Mouse (Mus musculus): Measurements from ENCODE around the gene Fbxo7. TPM values are rescaled to one million over a fixed set of nuclear protein-coding genes. Genes with fewer than 3 reads are reported as not detected.
"Not testable (repeated sequence)": the region's sequence is repeated elsewhere in the genome, so short reads cannot be mapped to it uniquely, and the experiment has no call there.

The Fbxo7 gene
- polyA plus RNA-seq, 1 experiment from 2014 or later = 52.2 TPM

DNA sequence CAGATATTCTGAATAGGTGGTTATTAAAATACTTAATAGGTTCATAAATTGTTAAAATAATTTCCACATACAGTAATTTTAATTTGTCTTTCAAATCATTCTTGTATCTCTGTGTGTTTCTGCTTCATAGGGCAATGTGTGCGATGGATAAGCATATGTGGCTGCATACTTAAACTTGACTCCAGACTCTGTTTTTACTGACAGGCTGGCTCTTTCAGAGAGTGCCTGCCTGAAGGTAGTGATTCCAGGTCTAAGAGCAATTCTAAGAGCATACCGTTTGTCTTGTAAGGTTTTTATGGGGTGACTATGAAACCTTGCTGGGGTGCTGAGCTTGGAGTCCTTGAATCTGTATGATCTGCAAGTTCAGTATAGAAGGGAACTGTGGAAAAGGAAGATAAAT lies 4.1 kb downstream of the Fbxo7 start:
- DNase-seq (ENCODE audit: low spot score) (no peak), ATAC-seq (replicated peaks; ENCODE audit: low FRiP score) (no peak)
- peaks cover 13% of the 10 kb centered on the region; the same call in 1 of the 2 replicates for H3K36me3 ChIP-seq (ENCODE audit: control insufficient read depth, insufficient read depth, low read length)
- H3K27me3 ChIP-seq (replicated peaks; ENCODE audit: control insufficient read depth, insufficient read depth, low read length) = no peaks in the 10 kb centered on the region
- H3K9me3 ChIP-seq (ENCODE audit: control insufficient read depth, low read length) = no peaks in the 10 kb centered on the region
- WGBS = 65% methylated on average over 2 of the region's 2 CpGs
- 0 out of 2 replicates have a peak overlapping the region, but pooled peaks have one; percentile 12 for H3K4me3 ChIP-seq (ENCODE audit: low read depth, low read length)
- peak overlapping the region; percentile 84 for H3K27ac ChIP-seq (ENCODE audit: low read depth, low read length)
- H3K4me2 ChIP-seq = peak overlapping the region; percentile 50
- H3K9ac ChIP-seq (ENCODE audit: low read depth, low read length) = no peak overlapping the region
- peaks cover 12% of the 10 kb centered on the region for H3K4me1 ChIP-seq (replicated peaks; ENCODE audit: control insufficient read depth, insufficient read depth, low read length)

DNA sequence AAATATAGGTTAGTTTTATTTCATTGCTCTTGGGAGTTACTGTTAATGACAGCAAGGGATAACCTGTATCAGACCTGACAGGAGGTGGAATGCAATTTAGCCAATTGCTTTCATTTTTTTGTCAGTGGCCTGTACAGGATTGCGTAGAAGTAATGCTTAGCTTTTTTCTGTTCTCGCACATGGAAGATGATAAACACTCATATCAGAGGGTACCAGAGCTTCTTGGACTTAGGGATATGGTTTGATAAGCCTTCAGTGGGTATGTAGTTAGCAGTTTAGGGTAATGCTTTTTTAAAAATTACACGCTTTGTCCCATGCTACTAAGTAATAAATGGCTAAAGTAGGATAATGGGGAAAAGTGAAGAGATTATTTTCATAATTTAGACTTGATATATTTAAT lies 4.6 kb downstream of the Fbxo7 start:
- H3K4me3 ChIP-seq (ENCODE audit: low read depth, low read length) = no peak overlapping the region
- H3K27me3 ChIP-seq (replicated peaks; ENCODE audit: control insufficient read depth, insufficient read depth, low read length) = no peaks in the 10 kb centered on the region
- no peak overlapping the region for H3K9ac ChIP-seq (ENCODE audit: low read depth, low read length)
- no peak for DNase-seq (ENCODE audit: low spot score)
- peak overlapping the region; percentile 50 for H3K4me2 ChIP-seq
- peaks cover 12% of the 10 kb centered on the region for H3K4me1 ChIP-seq (replicated peaks; ENCODE audit: control insufficient read depth, insufficient read depth, low read length)
- no peaks in the 10 kb centered on the region for H3K9me3 ChIP-seq (ENCODE audit: control insufficient read depth, low read length)
- peak; percentile 86 for ATAC-seq (replicated peaks; ENCODE audit: low FRiP score)
- 33% methylated on average over 3 of the region's 3 CpGs for WGBS
- peaks cover 17% of the 10 kb centered on the region; the same call in 1 of the 2 replicates for H3K36me3 ChIP-seq (ENCODE audit: control insufficient read depth, insufficient read depth, low read length)
- H3K27ac ChIP-seq (ENCODE audit: low read depth, low read length) = peak overlapping the region; percentile 84

DNA sequence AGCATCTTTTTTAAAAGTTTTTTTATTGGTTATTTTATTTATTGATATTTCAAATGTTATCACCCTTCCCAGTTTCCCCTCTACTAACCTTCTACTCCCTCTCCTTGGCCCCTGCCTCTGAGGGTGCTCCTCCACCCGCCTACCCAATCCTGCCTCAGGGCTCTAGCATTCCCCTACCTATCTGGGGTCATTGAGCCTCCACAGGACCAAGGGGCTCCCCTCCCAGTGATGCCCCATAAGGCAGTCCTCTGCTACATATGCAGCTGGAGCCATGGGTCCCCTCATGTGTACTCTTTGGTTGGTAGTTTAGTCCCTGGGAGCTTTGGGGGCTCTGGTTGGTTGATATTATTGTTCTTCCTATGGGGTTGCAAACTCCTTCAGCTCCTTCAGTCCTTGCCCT lies 5.0 kb downstream of the Fbxo7 start:
- H3K36me3 ChIP-seq (ENCODE audit: control insufficient read depth, insufficient read depth, low read length) = peaks cover 17% of the 10 kb centered on the region; the same call in 1 of the 2 replicates
- H3K27me3 ChIP-seq (replicated peaks; ENCODE audit: control insufficient read depth, insufficient read depth, low read length); DNase-seq (ENCODE audit: low spot score); H3K9me3 ChIP-seq (ENCODE audit: control insufficient read depth, low read length): not testable (repeated sequence)
- peaks cover 12% of the 10 kb centered on the region for H3K4me1 ChIP-seq (replicated peaks; ENCODE audit: control insufficient read depth, insufficient read depth, low read length)
- peak; percentile 48; the same call in 1 of the 2 replicates for ATAC-seq (replicated peaks; ENCODE audit: low FRiP score)
- peak overlapping the region; percentile 5; the same call in 1 of the 2 replicates for H3K4me3 ChIP-seq (ENCODE audit: low read depth, low read length)
- WGBS = 62% methylated on average over 1 of the region's 1 CpGs
- H3K27ac ChIP-seq (ENCODE audit: low read depth, low read length) = peak overlapping the region; percentile 78
- H3K9ac ChIP-seq (ENCODE audit: low read depth, low read length) = peak overlapping the region; percentile 37; the same call in 1 of the 2 replicates
- peak overlapping the region; percentile 57 for H3K4me2 ChIP-seq

DNA sequence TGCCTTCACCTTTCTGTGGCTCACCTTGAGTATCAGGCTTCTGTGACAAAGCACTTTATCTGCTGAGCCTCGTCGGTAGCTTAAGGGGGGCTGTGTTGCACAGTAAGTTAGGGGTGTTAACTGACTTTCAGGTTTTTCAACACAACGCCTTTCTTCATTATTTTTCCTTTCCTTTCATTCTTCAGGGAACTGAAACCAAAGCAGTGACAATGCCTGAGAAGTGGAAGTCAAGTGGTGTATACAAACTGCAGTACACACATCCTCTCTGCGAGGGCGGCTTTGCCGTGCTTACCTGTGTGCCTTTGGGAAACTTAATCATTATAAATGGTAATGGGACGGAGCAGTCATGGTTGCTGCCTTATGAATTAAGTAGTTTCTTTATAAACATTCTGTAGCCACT lies 9.0 kb downstream of the Fbxo7 start:
- WGBS = 89% methylated on average over 7 of the region's 7 CpGs
- H3K4me3 ChIP-seq (ENCODE audit: low read depth, low read length) = no peak overlapping the region
- no peaks in the 10 kb centered on the region for H3K27me3 ChIP-seq (replicated peaks; ENCODE audit: control insufficient read depth, insufficient read depth, low read length)
- H3K4me2 ChIP-seq = no peak overlapping the region
- DNase-seq (ENCODE audit: low spot score) (no peak), ATAC-seq (replicated peaks; ENCODE audit: low FRiP score) (no peak)
- H3K36me3 ChIP-seq (ENCODE audit: control insufficient read depth, insufficient read depth, low read length) = peaks cover 21% of the 10 kb centered on the region
- H3K27ac ChIP-seq (ENCODE audit: low read depth, low read length) = no peak overlapping the region
- H3K9ac ChIP-seq (ENCODE audit: low read depth, low read length) = no peak overlapping the region
- H3K4me1 ChIP-seq (replicated peaks; ENCODE audit: control insufficient read depth, insufficient read depth, low read length) = peaks cover 3% of the 10 kb centered on the region; the same call in 1 of the 2 replicates
- H3K9me3 ChIP-seq (ENCODE audit: control insufficient read depth, low read length) = no peaks in the 10 kb centered on the region

DNA sequence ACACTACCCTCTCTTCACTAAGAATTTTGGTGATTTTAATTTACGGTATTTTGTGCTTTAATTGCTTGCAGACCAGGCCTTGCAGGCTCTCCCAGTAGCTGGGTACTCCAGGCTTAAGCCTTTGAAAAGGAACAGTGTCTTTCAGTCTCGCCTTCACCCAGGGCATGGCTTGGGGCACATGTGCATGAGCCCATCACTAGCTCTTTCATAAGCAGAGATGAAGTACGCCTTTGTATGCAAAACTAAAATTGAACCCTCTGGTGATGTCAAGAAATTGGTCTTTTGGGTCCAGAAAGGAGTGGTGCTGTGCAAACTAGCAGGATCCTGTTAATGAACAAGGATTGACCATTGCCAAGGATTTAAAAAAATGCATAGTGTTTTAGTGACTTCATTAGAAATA lies 10.7 kb downstream of the Fbxo7 start:
- H3K4me3 ChIP-seq (ENCODE audit: low read depth, low read length) = no peak overlapping the region
- H3K9ac ChIP-seq (ENCODE audit: low read depth, low read length) = no peak overlapping the region
- H3K27ac ChIP-seq (ENCODE audit: low read depth, low read length) = no peak overlapping the region
- 89% methylated on average over 3 of the region's 3 CpGs for WGBS
- ATAC-seq (replicated peaks; ENCODE audit: low FRiP score) (no peak), DNase-seq (ENCODE audit: low spot score) (no peak)
- H3K36me3 ChIP-seq (ENCODE audit: control insufficient read depth, insufficient read depth, low read length) = peaks cover 25% of the 10 kb centered on the region
- no peaks in the 10 kb centered on the region for H3K4me1 ChIP-seq (replicated peaks; ENCODE audit: control insufficient read depth, insufficient read depth, low read length)
- no peaks in the 10 kb centered on the region for H3K27me3 ChIP-seq (replicated peaks; ENCODE audit: control insufficient read depth, insufficient read depth, low read length)
- H3K9me3 ChIP-seq (ENCODE audit: control insufficient read depth, low read length) = no peaks in the 10 kb centered on the region
- H3K4me2 ChIP-seq = no peak overlapping the region

DNA sequence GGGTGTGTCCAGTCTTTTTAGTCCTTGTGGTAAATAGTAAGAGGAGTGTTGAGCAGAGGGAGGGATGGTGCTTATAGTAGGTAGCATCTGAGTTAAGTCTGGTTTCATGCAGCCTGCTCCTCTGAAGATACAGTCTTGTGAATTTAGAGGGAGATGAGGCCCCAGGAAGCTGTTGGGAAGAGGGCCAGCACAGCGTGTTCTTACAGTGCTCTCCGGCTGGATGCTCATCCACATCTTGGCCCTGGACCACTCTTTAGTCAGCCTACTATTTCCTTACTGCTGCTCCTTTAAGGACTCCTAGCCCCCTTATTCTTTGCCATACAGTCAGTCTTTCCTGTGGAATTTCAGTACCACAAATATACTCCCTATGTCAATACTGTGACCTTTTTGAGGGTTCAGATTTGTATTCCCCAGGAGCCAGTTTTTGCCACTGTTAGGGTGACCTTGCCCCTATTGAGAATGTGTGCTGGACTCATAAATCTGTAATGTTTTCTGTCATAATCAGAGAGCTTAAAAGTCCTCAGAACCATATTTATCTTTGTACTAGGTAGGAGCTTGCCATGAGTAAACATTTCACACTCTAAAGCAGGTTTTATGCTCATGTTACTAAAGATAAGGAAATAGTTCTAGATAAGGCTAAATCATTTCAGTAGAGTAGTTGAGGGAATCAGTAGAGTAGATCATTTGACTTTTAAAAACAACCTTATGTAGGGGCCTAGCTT lies 12.4 kb downstream of the Fbxo7 start:
- H3K4me3 ChIP-seq (ENCODE audit: low read depth, low read length) = no peak overlapping the region
- no peak overlapping the region for H3K9ac ChIP-seq (ENCODE audit: low read depth, low read length)
- WGBS = 91% methylated on average over 2 of the region's 2 CpGs
- ATAC-seq (replicated peaks; ENCODE audit: low FRiP score) (no peak), DNase-seq (ENCODE audit: low spot score) (no peak)
- H3K4me2 ChIP-seq = no peak overlapping the region
- H3K4me1 ChIP-seq (replicated peaks; ENCODE audit: control insufficient read depth, insufficient read depth, low read length) = no peaks in the 10 kb centered on the region
- H3K27ac ChIP-seq (ENCODE audit: low read depth, low read length) = no peak overlapping the region
- H3K9me3 ChIP-seq (ENCODE audit: control insufficient read depth, low read length) = no peaks in the 10 kb centered on the region
- no peaks in the 10 kb centered on the region for H3K27me3 ChIP-seq (replicated peaks; ENCODE audit: control insufficient read depth, insufficient read depth, low read length)
- H3K36me3 ChIP-seq (ENCODE audit: control insufficient read depth, insufficient read depth, low read length) = peaks cover 26% of the 10 kb centered on the region

DNA sequence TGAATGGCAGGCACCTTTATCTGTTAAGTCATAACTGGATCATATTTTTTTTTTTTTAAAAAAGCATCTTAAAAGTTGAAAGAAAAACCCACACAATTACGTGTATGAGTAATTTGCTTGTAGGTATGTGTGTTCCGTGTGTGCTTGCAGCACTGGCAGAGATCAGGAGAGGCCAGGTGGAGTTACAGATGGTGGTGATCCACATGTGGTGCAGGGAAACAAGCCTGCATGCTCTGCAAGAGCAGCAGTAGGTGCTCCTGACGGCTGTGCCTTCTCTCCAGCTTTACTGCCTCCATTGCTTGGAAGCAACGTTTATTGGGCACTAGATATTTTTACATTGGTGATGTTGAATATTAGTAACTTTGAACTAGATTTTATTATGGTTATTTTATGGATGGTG lies 21.9 kb downstream of the Fbxo7 start:
- H3K27ac ChIP-seq (ENCODE audit: low read depth, low read length) = no peak overlapping the region
- WGBS = 86% methylated on average over 4 of the region's 4 CpGs
- H3K36me3 ChIP-seq (ENCODE audit: control insufficient read depth, insufficient read depth, low read length) = peaks cover 14% of the 10 kb centered on the region
- DNase-seq (ENCODE audit: low spot score) = no peak
- H3K27me3 ChIP-seq (replicated peaks; ENCODE audit: control insufficient read depth, insufficient read depth, low read length) = no peaks in the 10 kb centered on the region
- no peak for ATAC-seq (replicated peaks; ENCODE audit: low FRiP score)
- no peaks in the 10 kb centered on the region for H3K4me1 ChIP-seq (replicated peaks; ENCODE audit: control insufficient read depth, insufficient read depth, low read length)
- H3K4me2 ChIP-seq = no peak overlapping the region
- H3K9ac ChIP-seq (ENCODE audit: low read depth, low read length) = no peak overlapping the region
- H3K4me3 ChIP-seq (ENCODE audit: low read depth, low read length) = no peak overlapping the region
- H3K9me3 ChIP-seq (ENCODE audit: control insufficient read depth, low read length) = no peaks in the 10 kb centered on the region

DNA sequence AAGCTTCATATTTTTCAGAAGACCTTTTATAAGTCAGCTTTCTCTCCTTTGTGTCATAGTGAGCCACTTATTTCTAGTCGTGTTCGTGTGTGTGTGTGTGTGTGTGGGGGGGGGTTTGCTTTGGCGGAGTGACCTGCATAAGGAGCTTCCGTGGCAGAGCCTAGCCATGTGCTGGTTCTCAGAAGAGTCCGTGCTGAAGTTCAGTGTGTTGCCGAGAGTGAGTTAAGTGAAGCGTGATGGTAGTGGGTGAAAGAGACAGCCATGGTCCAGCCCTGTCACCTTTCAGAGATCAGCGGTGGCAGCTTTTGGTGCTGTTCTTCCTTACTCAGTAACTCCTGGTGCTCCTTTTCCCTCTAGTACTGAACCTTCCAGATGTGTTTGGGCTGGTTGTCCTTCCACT lies 22.3 kb downstream of the Fbxo7 start:
- H3K4me2 ChIP-seq = no peak overlapping the region
- H3K9ac ChIP-seq (ENCODE audit: low read depth, low read length) = no peak overlapping the region
- DNase-seq (ENCODE audit: low spot score) (no peak), ATAC-seq (replicated peaks; ENCODE audit: low FRiP score) (no peak)
- no peak overlapping the region for H3K4me3 ChIP-seq (ENCODE audit: low read depth, low read length)
- no peaks in the 10 kb centered on the region for H3K9me3 ChIP-seq (ENCODE audit: control insufficient read depth, low read length)
- peaks cover 14% of the 10 kb centered on the region for H3K36me3 ChIP-seq (ENCODE audit: control insufficient read depth, insufficient read depth, low read length)
- no peaks in the 10 kb centered on the region for H3K4me1 ChIP-seq (replicated peaks; ENCODE audit: control insufficient read depth, insufficient read depth, low read length)
- H3K27me3 ChIP-seq (replicated peaks; ENCODE audit: control insufficient read depth, insufficient read depth, low read length) = no peaks in the 10 kb centered on the region
- H3K27ac ChIP-seq (ENCODE audit: low read depth, low read length) = no peak overlapping the region
- WGBS = 90% methylated on average over 8 of the region's 8 CpGs

DNA sequence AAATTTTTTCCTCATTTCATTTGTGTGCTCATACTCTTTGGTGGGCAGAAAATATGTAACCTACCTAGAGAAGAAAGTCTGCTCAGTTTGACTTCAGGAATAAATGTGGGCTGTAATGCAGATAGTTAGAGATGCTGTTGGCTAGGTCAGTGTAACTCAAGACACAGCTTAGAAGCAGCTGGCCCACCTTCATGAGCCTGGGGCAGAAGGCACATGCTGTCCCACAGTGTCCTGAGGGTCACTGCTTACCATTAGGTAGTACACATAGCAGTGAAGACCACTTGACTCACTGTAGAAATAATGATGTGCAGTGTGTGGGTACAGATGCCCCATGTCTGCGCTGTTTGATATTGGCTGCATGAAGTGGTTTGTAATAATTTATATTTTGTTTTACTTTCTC lies 24.6 kb downstream of the Fbxo7 start:
- Histone ChIP-seq H3K9me3 (ENCODE audit: control insufficient read depth, low read length) (no peaks in the 10 kb centered on the region), H3K4me2 (no peak overlapping the region), H3K36me3 (ENCODE audit: control insufficient read depth, insufficient read depth, low read length) (peaks cover 20% of the 10 kb centered on the region), H3K4me3 (ENCODE audit: low read depth, low read length) (no peak overlapping the region), H3K27ac (ENCODE audit: low read depth, low read length) (no peak overlapping the region), H3K4me1 (replicated peaks; ENCODE audit: control insufficient read depth, insufficient read depth, low read length) (no peaks in the 10 kb centered on the region), H3K9ac (ENCODE audit: low read depth, low read length) (no peak overlapping the region), H3K27me3 (replicated peaks; ENCODE audit: control insufficient read depth, insufficient read depth, low read length) (no peaks in the 10 kb centered on the region)
- WGBS = 97% methylated on average over 1 of the region's 1 CpGs
- ATAC-seq (replicated peaks; ENCODE audit: low FRiP score) = no peak
- no peak for DNase-seq (ENCODE audit: low spot score)

Measured in liver, embryonic 11.5 days (tissue).